Mouse (Mus musculus): Measurements from ENCODE around the gene Gtf2ird2. TPM values are rescaled to one million over a fixed set of nuclear protein-coding genes. Genes with fewer than 3 reads are reported as not detected.
A peak's percentile ranks its signal among the peaks of the same experiment; 100 is the strongest.

The Gtf2ird2 gene
- polyA plus RNA-seq, 1 experiment from 2014 or later = 11.4 TPM

GRCm38 (mm10) chr5:134253806-134254205 lies 70.0 kb downstream of the Gtf2ird2 start:
- no peak overlapping the region for H3K4me2 ChIP-seq (replicated peaks)
- no peaks in the 10 kb centered on the region for H3K9me3 ChIP-seq
- 68% methylated on average over 3 of the region's 3 CpGs for WGBS
- no peak overlapping the region for H3K27ac ChIP-seq
- H3K36me3 ChIP-seq = peaks cover 96% of the 10 kb centered on the region
- no peak overlapping the region for H3K4me3 ChIP-seq
- H3K4me1 ChIP-seq = no peaks in the 10 kb centered on the region
- no peaks in the 10 kb centered on the region for H3K27me3 ChIP-seq
- ATAC-seq (ENCODE audit: insufficient number of reproducible peaks, insufficient read depth, low FRiP score, low TSS enrichment) = no peak
- H3K9ac ChIP-seq = no peak overlapping the region

- no peaks in the 10 kb centered on the region for H3K4me1 ChIP-seq
- H3K27ac ChIP-seq = no peak overlapping the region
- no peaks in the 10 kb centered on the region for H3K9me3 ChIP-seq
- no peak overlapping the region for H3K4me3 ChIP-seq
- no peak overlapping the region for H3K9ac ChIP-seq
- no peak for ATAC-seq (ENCODE audit: insufficient number of reproducible peaks, insufficient read depth, low FRiP score, low TSS enrichment)
- no peak overlapping the region for H3K4me2 ChIP-seq (replicated peaks)
- H3K27me3 ChIP-seq = no peaks in the 10 kb centered on the region
- WGBS = 91% methylated on average over 10 of the region's 10 CpGs
- H3K36me3 ChIP-seq = peaks cover 96% of the 10 kb centered on the region
Measured at GRCm38 (mm10) chr5:134255294-134255693, 71.5 kb downstream of the Gtf2ird2 start.

GRCm38 (mm10) chr5:134257349-134258031 lies 73.7 kb downstream of the Gtf2ird2 start:
- Histone ChIP-seq H3K4me1 (no peaks in the 10 kb centered on the region), H3K4me3 (no peak overlapping the region), H3K9me3 (no peaks in the 10 kb centered on the region), H3K27me3 (no peaks in the 10 kb centered on the region), H3K9ac (no peak overlapping the region), H3K27ac (no peak overlapping the region), H3K36me3 (peaks cover 96% of the 10 kb centered on the region), H3K4me2 (replicated peaks) (no peak overlapping the region)
- WGBS = 91% methylated on average over 13 of the region's 13 CpGs
- ATAC-seq (ENCODE audit: insufficient number of reproducible peaks, insufficient read depth, low FRiP score, low TSS enrichment) = no peak

DNA sequence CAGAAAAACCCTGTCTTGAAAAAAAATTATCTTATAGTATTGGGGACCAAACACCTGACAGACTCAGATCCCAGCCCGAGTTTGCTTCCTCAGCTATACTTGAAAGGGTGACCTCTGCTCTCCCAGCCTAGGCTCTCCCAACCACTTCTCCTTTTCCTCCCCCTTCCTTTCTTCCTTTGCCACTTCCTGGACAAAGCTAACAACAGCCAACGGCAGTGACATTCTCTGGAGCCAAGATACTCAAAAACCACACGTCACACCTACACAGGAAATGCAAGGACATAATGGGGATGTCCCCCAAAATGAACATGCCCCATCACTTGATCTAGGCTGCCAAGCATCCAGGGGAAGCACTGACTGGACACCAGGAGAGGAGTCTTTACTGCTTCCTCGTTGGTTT lies 74.6 kb downstream of the Gtf2ird2 start:
- ATAC-seq (ENCODE audit: insufficient number of reproducible peaks, insufficient read depth, low FRiP score, low TSS enrichment) = no peak
- 89% methylated on average over 4 of the region's 4 CpGs for WGBS
- no peak overlapping the region for H3K4me2 ChIP-seq (replicated peaks)

DNA sequence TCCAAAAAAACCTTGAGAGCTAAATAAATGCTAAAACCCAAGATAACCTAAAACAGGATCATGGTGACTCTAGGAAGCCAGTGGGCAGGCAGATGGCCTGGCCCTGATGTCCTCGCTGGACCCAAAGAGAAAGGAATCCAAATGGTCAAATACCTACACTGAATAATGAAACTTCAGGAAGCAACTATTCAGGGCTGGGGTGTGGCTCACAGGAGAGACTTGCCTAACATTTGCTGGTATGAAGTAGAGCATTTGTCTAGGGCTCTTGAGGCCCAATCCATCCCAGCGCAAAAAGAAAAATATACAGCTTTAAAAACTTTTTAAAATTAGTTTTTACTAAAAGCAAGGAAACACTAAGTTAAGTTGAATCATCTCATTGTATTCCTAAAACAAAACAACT lies 75.1 kb downstream of the Gtf2ird2 start:
- no peak overlapping the region for H3K4me3 ChIP-seq
- WGBS = 90% methylated on average over 2 of the region's 2 CpGs
- no peaks in the 10 kb centered on the region for H3K9me3 ChIP-seq
- H3K27ac ChIP-seq = no peak overlapping the region
- no peak overlapping the region for H3K4me2 ChIP-seq (replicated peaks)
- peaks cover 97% of the 10 kb centered on the region for H3K36me3 ChIP-seq
- H3K9ac ChIP-seq = no peak overlapping the region
- H3K27me3 ChIP-seq = no peaks in the 10 kb centered on the region
- H3K4me1 ChIP-seq = no peaks in the 10 kb centered on the region
- ATAC-seq (ENCODE audit: insufficient number of reproducible peaks, insufficient read depth, low FRiP score, low TSS enrichment) = no peak

More for the DNA sequence above, 74.6 kb downstream of the Gtf2ird2 start:
- Histone ChIP-seq H3K9me3 (no peaks in the 10 kb centered on the region), H3K4me1 (no peaks in the 10 kb centered on the region), H3K4me3 (no peak overlapping the region), H3K9ac (no peak overlapping the region), H3K27me3 (no peaks in the 10 kb centered on the region), H3K27ac (no peak overlapping the region), H3K36me3 (peaks cover 97% of the 10 kb centered on the region)

DNA sequence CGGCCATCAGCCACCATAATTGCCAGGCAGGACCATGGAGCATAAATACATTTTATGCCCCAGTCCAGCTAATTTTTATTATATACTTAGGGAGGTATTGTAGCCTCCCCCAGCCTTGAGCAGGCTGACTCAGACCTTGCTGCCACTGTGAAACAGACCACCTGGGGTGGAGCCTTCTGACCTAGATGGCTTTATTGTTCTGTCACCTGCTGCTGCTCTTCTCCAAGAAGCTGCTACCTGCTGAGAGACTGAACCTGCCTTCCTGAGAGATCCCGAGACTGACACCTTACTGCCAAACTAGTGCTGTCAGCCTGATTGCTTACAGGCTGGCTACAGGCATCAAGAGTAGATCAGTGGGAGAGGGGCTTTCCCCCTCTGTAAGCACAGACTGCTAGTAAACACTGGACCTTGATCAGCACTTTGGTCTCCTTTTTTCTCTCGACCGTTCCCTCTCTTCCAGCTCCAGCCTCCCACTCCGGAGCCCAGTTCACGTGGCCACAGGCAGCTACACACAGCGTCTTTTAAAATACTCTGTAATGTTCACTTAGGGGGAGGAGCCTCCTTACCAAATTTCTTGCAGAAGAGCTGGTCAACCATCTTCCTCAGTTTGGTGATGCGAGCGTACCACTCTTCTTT lies 76.3 kb downstream of the Gtf2ird2 start:
- peaks cover 97% of the 10 kb centered on the region for H3K36me3 ChIP-seq
- WGBS = 94% methylated on average over 9 of the region's 9 CpGs
- H3K9me3 ChIP-seq = no peaks in the 10 kb centered on the region
- H3K4me2 ChIP-seq (replicated peaks) = no peak overlapping the region
- ATAC-seq (ENCODE audit: insufficient number of reproducible peaks, insufficient read depth, low FRiP score, low TSS enrichment) = no peak
- H3K4me1 ChIP-seq = no peaks in the 10 kb centered on the region
- no peak overlapping the region for H3K9ac ChIP-seq
- no peak overlapping the region for H3K27ac ChIP-seq
- H3K27me3 ChIP-seq = no peaks in the 10 kb centered on the region
- no peak overlapping the region for H3K4me3 ChIP-seq

DNA sequence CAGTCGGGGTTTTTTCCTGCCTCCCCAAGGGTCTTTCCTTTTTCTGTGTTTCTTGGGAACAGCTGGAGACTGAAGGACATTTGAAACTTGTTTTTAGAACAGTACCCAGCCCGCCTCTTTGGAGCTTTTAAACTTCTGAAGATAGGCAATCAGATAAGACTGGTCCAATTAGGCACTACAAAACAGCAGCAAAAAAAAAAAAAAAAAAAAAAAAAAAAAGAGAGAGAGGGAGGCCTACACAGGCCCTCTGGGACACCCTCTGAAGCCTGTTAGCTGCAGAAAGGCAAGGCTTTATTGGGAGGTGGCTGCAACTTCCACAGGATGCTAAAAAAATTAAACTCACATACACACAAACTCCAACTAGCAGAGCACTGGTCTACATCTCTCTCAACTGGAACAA lies 82.1 kb downstream of the Gtf2ird2 start:
- ATAC-seq (ENCODE audit: insufficient number of reproducible peaks, insufficient read depth, low FRiP score, low TSS enrichment) = no peak
- Histone ChIP-seq H3K36me3 (peaks cover 95% of the 10 kb centered on the region), H3K9ac (no peak overlapping the region), H3K27me3 (no peaks in the 10 kb centered on the region), H3K27ac (0 out of 2 replicates have a peak overlapping the region, but pooled peaks have one; percentile 41), H3K4me3 (no peak overlapping the region), H3K4me2 (replicated peaks) (no peak overlapping the region), H3K9me3 (no peaks in the 10 kb centered on the region), H3K4me1 (no peaks in the 10 kb centered on the region)
- 65% methylated on average over 2 of the region's 2 CpGs for WGBS

DNA sequence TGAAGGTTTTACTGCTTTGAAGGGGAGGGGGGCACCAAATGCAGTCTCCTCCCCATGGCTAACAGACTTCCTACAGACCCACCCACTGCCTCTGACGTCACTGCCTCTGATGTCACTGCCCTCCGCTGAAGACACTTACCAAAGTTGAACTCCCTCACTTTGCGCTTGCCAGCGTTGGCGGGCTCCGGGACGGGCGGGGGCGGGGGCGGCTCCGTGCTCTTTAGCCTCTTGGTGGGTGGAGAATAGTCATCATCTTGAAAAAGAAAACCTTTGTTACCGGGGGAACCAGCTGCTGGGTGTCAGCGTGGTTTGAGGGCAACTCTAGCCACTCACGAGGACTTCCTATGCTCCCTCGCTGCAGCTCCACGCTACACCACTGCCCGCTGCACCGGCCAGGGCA lies 82.6 kb downstream of the Gtf2ird2 start:
- 83% methylated on average over 18 of the region's 18 CpGs for WGBS
- Histone ChIP-seq H3K27me3 (no peaks in the 10 kb centered on the region), H3K4me2 (replicated peaks) (no peak overlapping the region), H3K9me3 (no peaks in the 10 kb centered on the region), H3K9ac (no peak overlapping the region), H3K4me1 (no peaks in the 10 kb centered on the region), H3K36me3 (peaks cover 95% of the 10 kb centered on the region), H3K27ac (0 out of 2 replicates have a peak overlapping the region, but pooled peaks have one; percentile 41), H3K4me3 (no peak overlapping the region)
- ATAC-seq (ENCODE audit: insufficient number of reproducible peaks, insufficient read depth, low FRiP score, low TSS enrichment) = no peak

DNA sequence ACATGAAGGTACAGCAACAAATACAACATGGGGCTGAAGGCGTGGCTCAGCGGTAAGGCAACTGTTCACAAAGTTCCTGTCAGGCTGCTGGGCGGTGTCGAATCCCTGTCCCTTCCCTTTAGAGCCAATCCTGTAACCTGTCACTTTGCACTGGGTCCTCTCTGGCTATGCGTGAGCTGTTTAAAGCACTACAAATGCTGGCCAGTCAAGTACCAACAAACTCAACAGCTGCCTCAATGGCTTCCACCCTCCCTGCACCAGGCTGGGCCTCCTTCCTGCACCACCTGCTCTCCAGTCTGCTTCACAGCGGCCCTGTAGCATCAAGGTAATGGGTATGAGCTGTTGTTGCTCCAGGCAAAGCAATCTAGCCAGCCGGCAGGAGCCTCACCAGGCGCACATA lies 84.9 kb downstream of the Gtf2ird2 start:
- 96% methylated on average over 8 of the region's 8 CpGs for WGBS

GRCm38 (mm10) chr5:134269751-134270150 lies 85.9 kb downstream of the Gtf2ird2 start:
- ATAC-seq (ENCODE audit: insufficient number of reproducible peaks, insufficient read depth, low FRiP score, low TSS enrichment) = no peak
- Histone ChIP-seq H3K36me3 (peaks cover 92% of the 10 kb centered on the region), H3K27me3 (no peaks in the 10 kb centered on the region)

More for the DNA sequence above, 84.9 kb downstream of the Gtf2ird2 start:
- no peak overlapping the region for H3K4me2 ChIP-seq (replicated peaks)
- no peaks in the 10 kb centered on the region for H3K27me3 ChIP-seq
- H3K9ac ChIP-seq = no peak overlapping the region
- no peak overlapping the region for H3K27ac ChIP-seq
- no peak overlapping the region for H3K4me3 ChIP-seq
- H3K9me3 ChIP-seq = no peaks in the 10 kb centered on the region
- no peak for ATAC-seq (ENCODE audit: insufficient number of reproducible peaks, insufficient read depth, low FRiP score, low TSS enrichment)
- H3K36me3 ChIP-seq = peaks cover 94% of the 10 kb centered on the region
- no peaks in the 10 kb centered on the region for H3K4me1 ChIP-seq

DNA sequence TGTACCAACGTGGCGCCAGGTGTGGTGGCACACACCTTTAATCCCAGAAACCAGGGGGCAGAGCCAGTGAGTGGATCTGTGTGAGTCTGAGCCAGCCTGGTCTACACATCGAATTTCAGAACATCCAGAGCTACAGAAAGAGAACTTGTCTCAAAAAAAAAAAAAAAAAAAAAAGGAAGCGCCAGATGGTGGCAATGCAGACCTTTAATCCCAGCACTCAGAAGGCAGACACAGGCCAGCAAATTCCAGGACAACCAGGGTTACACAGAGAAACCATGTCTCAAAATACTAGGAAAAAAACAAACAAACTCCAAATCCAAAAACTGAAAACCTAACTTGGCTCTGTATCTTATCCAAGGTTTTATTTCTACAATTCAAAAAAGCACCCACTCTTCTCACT lies 86.7 kb downstream of the Gtf2ird2 start:
- H3K27me3 ChIP-seq = no peaks in the 10 kb centered on the region
- H3K36me3 ChIP-seq = peaks cover 92% of the 10 kb centered on the region
- no peaks in the 10 kb centered on the region for H3K4me1 ChIP-seq
- 85% methylated on average over 4 of the region's 4 CpGs for WGBS
- H3K9ac ChIP-seq = no peak overlapping the region
- no peak for ATAC-seq (ENCODE audit: insufficient number of reproducible peaks, insufficient read depth, low FRiP score, low TSS enrichment)
- no peak overlapping the region for H3K4me2 ChIP-seq (replicated peaks)
- no peaks in the 10 kb centered on the region for H3K9me3 ChIP-seq
- no peak overlapping the region for H3K27ac ChIP-seq
- no peak overlapping the region for H3K4me3 ChIP-seq

More at GRCm38 (mm10) chr5:134269751-134270150, 85.9 kb downstream of the Gtf2ird2 start:
- Histone ChIP-seq H3K9ac (no peak overlapping the region), H3K9me3 (no peaks in the 10 kb centered on the region), H3K4me3 (no peak overlapping the region), H3K4me1 (no peaks in the 10 kb centered on the region), H3K27ac (no peak overlapping the region), H3K4me2 (replicated peaks) (no peak overlapping the region)
- WGBS = 95% methylated on average over 5 of the region's 5 CpGs

DNA sequence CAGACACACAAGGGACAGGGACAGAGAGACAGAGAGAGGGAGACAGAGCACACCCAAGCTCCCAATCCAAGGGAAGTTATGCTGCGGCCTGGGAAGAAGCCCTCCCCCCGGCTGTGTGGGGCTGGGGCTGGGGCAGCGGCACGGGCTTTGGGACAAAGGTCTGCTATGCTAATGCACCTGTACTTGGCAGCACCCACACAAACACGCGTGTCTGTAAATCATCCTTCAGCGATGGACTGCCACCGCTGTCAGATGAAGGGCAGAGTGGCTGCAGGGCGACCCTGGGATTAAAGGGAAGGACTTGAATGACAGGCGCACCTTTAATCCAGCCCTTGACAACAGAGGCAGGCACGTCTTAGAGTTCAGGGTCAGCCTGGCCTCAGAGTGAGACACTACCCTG lies 87.6 kb downstream of the Gtf2ird2 start:
- no peak overlapping the region for H3K4me2 ChIP-seq (replicated peaks)
- no peak overlapping the region for H3K27ac ChIP-seq
- no peaks in the 10 kb centered on the region for H3K9me3 ChIP-seq
- 91% methylated on average over 11 of the region's 11 CpGs for WGBS
- H3K27me3 ChIP-seq = no peaks in the 10 kb centered on the region
- H3K36me3 ChIP-seq = peaks cover 91% of the 10 kb centered on the region
- H3K4me1 ChIP-seq = no peaks in the 10 kb centered on the region
- no peak for ATAC-seq (ENCODE audit: insufficient number of reproducible peaks, insufficient read depth, low FRiP score, low TSS enrichment)
- H3K9ac ChIP-seq = no peak overlapping the region
- H3K4me3 ChIP-seq = no peak overlapping the region
